Mouse (Mus musculus) liver, postnatal 0 days (tissue): ENCODE measurements at regions not wholly inside any gene's neighbourhood (a gene's known extent, or its start where the extent isn't known, plus 50 kb on each side); places are given as distances from the start of the nearest gene placed in this dataset.

Source experiments
- ATAC-seq: fragments of 200-750 bp; cut with Nextera tagmentation; 2 replicates; pipeline ENCODE4 v1.8.0; 2017; ENCODE audit warnings: mild to moderate bottlenecking, moderate library complexity
- DNase-seq: peaks from one replicate; pipeline ENCODE4 v3.0.0-alpha.2; 2016
- H3K27ac ChIP-seq: fragments of 300-500 bp; sonication (generic); 2 replicates; pipeline ENCODE4 v1.5.1; 2014; ENCODE audit warnings: antibody characterized with exemption, moderate library complexity, mild to moderate bottlenecking, low read depth
- H3K27me3 ChIP-seq: fragments of 300-500 bp; sonication (generic); 2 replicates; pipeline ENCODE4 v1.6.1; 2014; ENCODE audit warnings: low read length, control low read depth, mixed read lengths; ENCODE audit not compliant: insufficient read depth
- H3K36me3 ChIP-seq: fragments of 300-500 bp; sonication (generic); replicated peaks from 2 replicates; pipeline ENCODE4 v1.6.1; 2014; ENCODE audit warnings: mild to moderate bottlenecking, control low read depth, low read length, moderate library complexity, mixed read lengths; ENCODE audit not compliant: insufficient read depth
- H3K4me1 ChIP-seq: fragments of 300-500 bp; sonication (generic); 2 replicates; pipeline ENCODE4 v1.6.1; 2014; ENCODE audit warnings: antibody characterized with exemption, mild to moderate bottlenecking, control low read depth; ENCODE audit not compliant: insufficient read depth
- H3K4me2 ChIP-seq: fragments of 300-500 bp; sonication (generic); 2 replicates; pipeline ENCODE4 v1.6.1; 2014; ENCODE audit warnings: low read depth, mild to moderate bottlenecking, low read length, moderate library complexity, mixed read lengths
- H3K4me3 ChIP-seq: fragments of 300-500 bp; sonication (generic); 2 replicates; pipeline ENCODE4 v1.5.1; 2014; ENCODE audit warnings: low read depth, low read length
- H3K9ac ChIP-seq: fragments of 300-500 bp; sonication (generic); replicated peaks from 2 replicates; pipeline ENCODE4 v1.6.1; 2014; ENCODE audit warnings: mild to moderate bottlenecking, moderate library complexity
- H3K9me3 ChIP-seq: fragments of 300-500 bp; sonication (generic); 2 replicates; pipeline ENCODE4 v1.6.1; 2016; ENCODE audit warnings: mild to moderate bottlenecking, control low read depth, low read length, mixed read lengths
- CTCF ChIP-seq: sonication (generic); IDR thresholded peaks from 2 replicates; pipeline ENCODE4 v1.5.1; 2016; ENCODE audit warnings: antibody characterized with exemption, low read depth
- EP300 ChIP-seq: IDR thresholded peaks from 2 replicates; pipeline ENCODE4 v1.6.1; 2016; ENCODE audit warnings: antibody characterized with exemption, low read depth, mild to moderate bottlenecking
- WGBS: fragments of 180-500 bp; shearing (Covaris S2); extraction: QIAGEN DNeasy Blood & Tissue Kit; methylation state at CpG from one replicate; pipeline ENCODE4 v1.1.7; 2014; ENCODE audit not compliant: insufficient replicate concordance; 5-methylcytosine and 5-hydroxymethylcytosine counted together

DNA sequence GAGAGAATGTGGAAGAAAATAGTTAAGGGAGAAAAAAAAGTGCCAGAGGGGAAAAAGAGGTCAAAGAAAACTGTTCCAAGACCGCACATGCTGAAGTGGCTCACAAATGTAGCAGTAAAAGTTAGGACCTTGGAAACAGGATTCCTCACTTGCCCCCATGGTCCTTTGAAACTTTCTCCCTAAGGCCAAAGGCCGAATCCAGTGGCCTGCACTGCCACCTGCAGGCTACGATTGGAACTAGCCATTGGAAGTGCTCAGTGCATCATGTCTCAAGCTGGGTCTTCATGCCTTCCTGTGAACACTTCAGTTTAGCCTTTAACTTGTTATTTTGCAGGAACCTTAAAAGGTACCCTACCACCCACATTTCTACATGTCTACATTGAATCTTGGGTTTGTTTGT is 56.3 kb upstream of the Mctp2 start:
- ATAC-seq (no peak), DNase-seq (peak; percentile 76)
- Histone ChIP-seq H3K27ac (no peak overlapping the region), H3K36me3 (no peaks in the 10 kb centered on the region), H3K4me2 (no peak overlapping the region), H3K9me3 (no peaks in the 10 kb centered on the region), H3K4me1 (no peaks in the 10 kb centered on the region), H3K4me3 (no peak overlapping the region), H3K9ac (no peak overlapping the region), H3K27me3 (no peaks in the 10 kb centered on the region)
- TF ChIP-seq EP300 (no peak), CTCF (peak; percentile 88)
- WGBS, result 12% methylated on average over 3 of the region's 3 CpGs

- TF ChIP-seq CTCF, result peak; percentile 61
- no peak for TF ChIP-seq EP300
- Histone ChIP-seq H3K27me3 (no peaks in the 10 kb centered on the region), H3K9me3 (no peaks in the 10 kb centered on the region), H3K9ac (no peak overlapping the region), H3K27ac (no peak overlapping the region), H3K4me2 (no peak overlapping the region), H3K36me3 (no peaks in the 10 kb centered on the region), H3K4me3 (no peak overlapping the region), H3K4me1 (no peaks in the 10 kb centered on the region)
- DNase-seq, result peak; percentile 15
- ATAC-seq, result no peak
- 33% methylated on average over 7 of the region's 7 CpGs for WGBS
These were observed 84.9 kb upstream of the Mctp2 start for GRCm38 (mm10) chr7:72391323-72391722.

GRCm38 (mm10) chr7:72400056-72400455 is 93.6 kb upstream of the Mctp2 start:
- H3K27ac ChIP-seq, result no peak overlapping the region
- no peak overlapping the region for H3K4me2 ChIP-seq
- no peaks in the 10 kb centered on the region for H3K36me3 ChIP-seq
- no peak overlapping the region for H3K4me3 ChIP-seq
- ATAC-seq (no peak), DNase-seq (peak; percentile 38)
- no peak for TF ChIP-seq EP300
- TF ChIP-seq CTCF, result peak; percentile 86
- no peaks in the 10 kb centered on the region for H3K9me3 ChIP-seq
- H3K27me3 ChIP-seq, result no peaks in the 10 kb centered on the region
- no peak overlapping the region for H3K9ac ChIP-seq
- H3K4me1 ChIP-seq, result no peaks in the 10 kb centered on the region

- WGBS, result 83% methylated on average over 3 of the region's 3 CpGs
- DNase-seq, result no peak
These were observed 99.7 kb upstream of the Mctp2 start for GRCm38 (mm10) chr7:72406131-72406530.

DNA sequence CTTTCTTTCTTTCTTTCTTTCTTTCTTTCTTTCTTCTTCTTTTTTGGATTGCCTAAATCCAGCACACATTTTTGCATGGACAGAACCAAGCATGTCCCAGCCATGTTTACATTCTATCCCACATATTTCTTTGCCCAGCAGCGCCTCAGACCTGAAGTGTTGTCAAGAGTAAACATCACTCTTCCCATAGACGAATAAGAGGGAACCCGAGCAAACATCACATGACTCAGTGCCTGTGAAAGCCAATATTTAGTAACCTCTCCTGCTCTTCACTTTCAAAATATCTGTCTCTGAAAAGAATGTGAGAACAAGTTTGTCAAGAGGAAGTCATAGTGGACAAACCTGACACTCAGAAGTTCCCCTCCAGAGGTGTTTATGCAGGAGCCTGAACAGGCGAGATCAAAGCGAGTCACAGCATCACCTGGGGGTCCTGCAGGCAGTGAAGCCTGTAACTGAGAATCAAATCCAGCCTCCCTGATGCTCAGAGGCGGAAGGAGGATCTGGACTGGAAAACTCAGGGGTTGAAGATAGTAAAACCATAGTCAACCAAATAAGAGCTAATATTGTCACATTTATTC is 102.1 kb upstream of the Mctp2 start:
- H3K4me3 ChIP-seq, result no peak overlapping the region
- no peaks in the 10 kb centered on the region for H3K9me3 ChIP-seq
- ATAC-seq, result no peak
- H3K4me1 ChIP-seq, result no peaks in the 10 kb centered on the region
- TF ChIP-seq EP300 (no peak), CTCF (no peak)
- H3K4me2 ChIP-seq, result no peak overlapping the region
- DNase-seq, result no peak
- no peak overlapping the region for H3K9ac ChIP-seq
- 41% methylated on average over 6 of the region's 6 CpGs for whole genome bisulfite sequencing
- H3K27ac ChIP-seq, result no peak overlapping the region
- no peaks in the 10 kb centered on the region for H3K27me3 ChIP-seq
- H3K36me3 ChIP-seq, result no peaks in the 10 kb centered on the region

More at GRCm38 (mm10) chr7:72406131-72406530, 99.7 kb upstream of the Mctp2 start:
- H3K9me3 ChIP-seq, result no peaks in the 10 kb centered on the region
- no peak overlapping the region for H3K9ac ChIP-seq
- ATAC-seq, result no peak
- H3K4me3 ChIP-seq, result no peak overlapping the region
- TF ChIP-seq CTCF (no peak), EP300 (no peak)
- no peak overlapping the region for H3K27ac ChIP-seq
- H3K4me2 ChIP-seq, result no peak overlapping the region
- no peaks in the 10 kb centered on the region for H3K27me3 ChIP-seq
- H3K36me3 ChIP-seq, result no peaks in the 10 kb centered on the region
- no peaks in the 10 kb centered on the region for H3K4me1 ChIP-seq

DNA sequence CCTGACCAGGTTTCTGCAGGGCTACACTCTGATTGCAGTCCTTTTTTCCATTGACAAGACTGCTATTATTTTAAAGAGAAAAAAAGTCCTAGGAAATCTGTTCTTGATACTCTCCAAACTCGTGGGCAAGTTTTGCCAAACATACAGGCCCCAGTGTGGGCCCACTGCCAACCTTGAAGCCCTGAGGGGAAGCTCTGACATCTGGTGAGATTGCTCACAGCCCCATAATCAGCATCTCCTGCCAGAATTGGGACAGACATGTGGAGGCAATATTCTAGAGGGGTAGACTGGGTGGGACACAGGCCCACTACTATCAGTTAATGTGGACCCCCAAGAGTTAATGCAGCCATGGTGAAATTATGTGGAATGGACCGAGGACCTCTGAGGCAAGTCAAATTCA is 132.1 kb upstream of the Mctp2 start:
- H3K4me3 ChIP-seq, result no peak overlapping the region
- no peak overlapping the region for H3K9ac ChIP-seq
- no peaks in the 10 kb centered on the region for H3K27me3 ChIP-seq
- H3K9me3 ChIP-seq, result no peaks in the 10 kb centered on the region
- DNase-seq (no peak), ATAC-seq (no peak)
- H3K4me2 ChIP-seq, result no peak overlapping the region
- H3K36me3 ChIP-seq, result no peaks in the 10 kb centered on the region
- no peaks in the 10 kb centered on the region for H3K4me1 ChIP-seq
- 39% methylated on average over 2 of the region's 2 CpGs for WGBS
- H3K27ac ChIP-seq, result no peak overlapping the region
- TF ChIP-seq EP300 (no peak), CTCF (no peak)

DNA sequence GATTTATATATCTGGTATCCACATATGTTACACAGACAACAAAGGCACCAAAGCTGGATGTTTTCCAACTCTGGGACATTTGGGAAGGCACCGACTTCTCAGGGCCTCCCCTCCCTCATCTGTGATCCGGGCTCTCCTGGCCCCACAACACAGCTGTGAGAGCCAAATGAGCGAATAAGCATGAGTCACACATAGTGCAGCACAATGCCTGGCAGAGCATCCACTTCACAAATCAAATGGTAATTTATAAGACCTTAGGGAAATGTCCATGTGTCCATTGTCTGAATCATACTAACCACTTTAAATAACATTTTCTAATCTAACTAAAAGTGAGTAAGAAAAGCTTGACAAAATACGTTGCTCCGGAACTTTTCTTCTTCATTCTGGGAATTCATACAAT is 135.6 kb upstream of the Mctp2 start:
- TF ChIP-seq CTCF (no peak), EP300 (no peak)
- H3K9ac ChIP-seq, result no peak overlapping the region
- H3K9me3 ChIP-seq, result no peaks in the 10 kb centered on the region
- DNase-seq (no peak), ATAC-seq (no peak)
- H3K27me3 ChIP-seq, result no peaks in the 10 kb centered on the region
- 79% methylated on average over 5 of the region's 5 CpGs for WGBS
- no peaks in the 10 kb centered on the region for H3K36me3 ChIP-seq
- H3K4me3 ChIP-seq, result no peak overlapping the region
- H3K4me2 ChIP-seq, result no peak overlapping the region
- no peaks in the 10 kb centered on the region for H3K4me1 ChIP-seq
- no peak overlapping the region for H3K27ac ChIP-seq
